Mouse (Mus musculus) heart, embryonic 15.5 days (tissue): ENCODE data around the gene Olfr632. TPM values are rescaled to one million over a fixed set of nuclear protein-coding genes. Genes with fewer than 3 reads are reported as not detected.

Experiments used
- ATAC-seq: fragments of 200-750 bp; cut with Nextera tagmentation; replicated peaks from 2 replicates; pipeline ENCODE4 v1.8.0; 2017; ENCODE audit warnings: low read depth, moderate TSS enrichment; ENCODE audit not compliant: insufficient number of reproducible peaks, insufficient read depth, low FRiP score
- H3K27ac ChIP-seq: fragments of 300-500 bp; sonication (generic); 2 replicates; pipeline ENCODE4 v1.5.1; 2015; ENCODE audit warnings: mild to moderate bottlenecking, inconsistent platforms
- H3K27me3 ChIP-seq: fragments of 300-500 bp; sonication (generic); 2 replicates; pipeline ENCODE4 v1.6.1; 2015; ENCODE audit warnings: inconsistent platforms
- H3K36me3 ChIP-seq: fragments of 300-500 bp; sonication (generic); 2 replicates; pipeline ENCODE4 v1.6.1; 2015; ENCODE audit warnings: mild to moderate bottlenecking, inconsistent platforms
- H3K4me1 ChIP-seq: fragments of 300-500 bp; sonication (generic); replicated peaks from 2 replicates; pipeline ENCODE4 v1.6.1; 2015; ENCODE audit warnings: inconsistent platforms
- H3K4me2 ChIP-seq: fragments of 300-500 bp; sonication (generic); 2 replicates; pipeline ENCODE4 v1.6.1; 2015; ENCODE audit warnings: inconsistent platforms, mild to moderate bottlenecking, moderate library complexity
- H3K4me3 ChIP-seq: fragments of 300-500 bp; sonication (generic); 2 replicates; pipeline ENCODE4 v1.5.1; 2015; ENCODE audit warnings: mild to moderate bottlenecking, inconsistent platforms
- H3K9ac ChIP-seq: fragments of 300-500 bp; sonication (generic); 2 replicates; pipeline ENCODE4 v1.6.1; 2015; ENCODE audit warnings: mild to moderate bottlenecking, inconsistent platforms
- H3K9me3 ChIP-seq: fragments of 300-500 bp; sonication (generic); replicated peaks from 2 replicates; pipeline ENCODE4 v1.6.1; 2016; ENCODE audit warnings: inconsistent platforms
- WGBS: fragments of 180-500 bp; shearing (Covaris S2); methylation state at CpG from one replicate; pipeline ENCODE4 v1.1.7; 2015; ENCODE audit warnings: mixed read lengths; 5-methylcytosine and 5-hydroxymethylcytosine counted together
- polyA plus RNA-seq: library from polyadenylated mRNA; unstranded; fragments of >200 nt; fragmentation: Nextera tagmentation; extraction: Ambion mirVana; gene quantifications from 2 replicates; pipeline ENCODE4 v1.2.1, GENCODE M21; 2015

Olfr632 gene
- polyA plus RNA-seq, 1 experiment from 2014 or later: not detected

DNA sequence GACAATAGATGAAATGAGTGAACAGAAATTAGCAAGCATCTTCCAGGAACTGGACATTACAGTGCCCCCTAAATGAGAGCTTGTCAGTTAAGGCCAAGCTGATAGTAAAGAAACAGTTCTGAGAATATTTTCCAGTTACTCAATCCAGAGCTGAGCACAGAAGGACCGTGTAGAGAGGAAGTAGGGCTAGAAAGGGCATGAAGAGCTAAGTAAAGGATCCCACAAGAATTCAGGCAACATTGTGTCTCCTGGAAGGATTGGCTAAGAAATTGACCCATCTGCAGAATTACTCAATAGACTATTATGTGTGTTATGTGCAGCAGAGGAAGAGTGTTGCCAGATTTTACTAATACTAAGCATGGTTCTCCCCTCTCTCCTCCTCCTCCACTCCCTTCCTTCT is 37.6 kb downstream of the Olfr632 start:
- H3K9me3 ChIP-seq: no peaks in the 10 kb centered on the region
- H3K27ac ChIP-seq: no peak overlapping the region
- no peaks in the 10 kb centered on the region for H3K4me1 ChIP-seq
- no peak for ATAC-seq
- no peak overlapping the region for H3K4me3 ChIP-seq
- WGBS: 48% methylated on average over 1 of the region's 1 CpGs
- no peak overlapping the region for H3K9ac ChIP-seq
- no peaks in the 10 kb centered on the region for H3K36me3 ChIP-seq
- no peak overlapping the region for H3K4me2 ChIP-seq
- no peaks in the 10 kb centered on the region for H3K27me3 ChIP-seq

Other genes with a start within 250 kb of the Olfr632 start
- not detected in 2 replicates for gene Olfr243, start 219.7 kb upstream of the Olfr632 start, polyA plus RNA-seq
- gene Olfr628, start 204.0 kb upstream of the Olfr632 start, polyA plus RNA-seq: not detected in 2 replicates
- gene Olfr629, start 189.4 kb upstream of the Olfr632 start, polyA plus RNA-seq: not detected in 2 replicates
- not detected in 2 replicates for gene Olfr630, start 177.0 kb upstream of the Olfr632 start, polyA plus RNA-seq
- gene Olfr69, start 162.8 kb upstream of the Olfr632 start, polyA plus RNA-seq: not detected in 2 replicates
- gene Olfr68, start 154.6 kb upstream of the Olfr632 start, polyA plus RNA-seq: not detected in 2 replicates
- gene Olfr67, start 142.5 kb upstream of the Olfr632 start, polyA plus RNA-seq: not detected in 2 replicates
- gene Hbb-bt, start 120.4 kb upstream of the Olfr632 start, polyA plus RNA-seq: 13,914 and 14,622 TPM in 2 replicates
- gene Hbb-bs, start 106.3 kb upstream of the Olfr632 start, polyA plus RNA-seq: 40,231 and 44,289 TPM in 2 replicates
- not detected in 2 replicates for gene Hbb-bh2, start 93.8 kb upstream of the Olfr632 start, polyA plus RNA-seq
- gene Hbb-bh1, start 91.2 kb upstream of the Olfr632 start, polyA plus RNA-seq: 7.6 and 12.8 TPM in 2 replicates
- gene Hbb-y, start 81.1 kb upstream of the Olfr632 start, polyA plus RNA-seq: 765 and 1,617 TPM in 2 replicates
- not detected in 2 replicates for gene Olfr66, start 48.1 kb upstream of the Olfr632 start, polyA plus RNA-seq
- gene Olfr64, start 39.9 kb upstream of the Olfr632 start, polyA plus RNA-seq: not detected in 2 replicates
- gene Olfr65, start 30.9 kb upstream of the Olfr632 start, polyA plus RNA-seq: not detected in 2 replicates
- gene Olfr631, start 5.5 kb upstream of the Olfr632 start, polyA plus RNA-seq: not detected in 2 replicates
- gene Olfr633, start 10.1 kb downstream of the Olfr632 start, polyA plus RNA-seq: not detected in 2 replicates
- not detected in 2 replicates for gene Olfr635, start 36.8 kb downstream of the Olfr632 start, polyA plus RNA-seq
- not detected in 2 replicates for gene Olfr638, start 64.4 kb downstream of the Olfr632 start, polyA plus RNA-seq
- gene Olfr639, start 83.0 kb downstream of the Olfr632 start, polyA plus RNA-seq: not detected in 2 replicates
- gene Olfr640, start 91.2 kb downstream of the Olfr632 start, polyA plus RNA-seq: not detected in 2 replicates
- not detected in 2 replicates for gene Olfr641, start 101.1 kb downstream of the Olfr632 start, polyA plus RNA-seq
- not detected in 2 replicates for gene Olfr642, start 118.3 kb downstream of the Olfr632 start, polyA plus RNA-seq
- gene 4930516K23Rik, start 127.1 kb downstream of the Olfr632 start, polyA plus RNA-seq: not detected in 2 replicates
- gene Olfr644, start 137.5 kb downstream of the Olfr632 start, polyA plus RNA-seq: not detected in 2 replicates
- gene Olfr645, start 151.1 kb downstream of the Olfr632 start, polyA plus RNA-seq: not detected in 2 replicates
- gene Olfr646, start 170.5 kb downstream of the Olfr632 start, polyA plus RNA-seq: not detected in 2 replicates
- gene Ubqln5, start 195.5 kb downstream of the Olfr632 start, polyA plus RNA-seq: not detected in 2 replicates
- gene Olfr643, start 203.1 kb downstream of the Olfr632 start, polyA plus RNA-seq: not detected in 2 replicates
- gene Ubqln3, start 208.9 kb downstream of the Olfr632 start, polyA plus RNA-seq: not detected in 2 replicates
- gene Ubqlnl, start 216.2 kb downstream of the Olfr632 start, polyA plus RNA-seq: not detected in 2 replicates
- 0.18 TPM in 1 of 2 replicates, not detected in the other for gene Olfm5, start 230.5 kb downstream of the Olfr632 start, polyA plus RNA-seq
- gene Olfr648, start 249.0 kb downstream of the Olfr632 start, polyA plus RNA-seq: 0.16 and 0.25 TPM in 2 replicates